Mouse (Mus musculus): ENCODE results near the gene Dgkb. TPM values are rescaled to one million over a fixed set of nuclear protein-coding genes. Genes with fewer than 3 reads are reported as not detected.

Dgkb gene
- total RNA-seq, 1 experiment from 2014 or later: not detected

DNA sequence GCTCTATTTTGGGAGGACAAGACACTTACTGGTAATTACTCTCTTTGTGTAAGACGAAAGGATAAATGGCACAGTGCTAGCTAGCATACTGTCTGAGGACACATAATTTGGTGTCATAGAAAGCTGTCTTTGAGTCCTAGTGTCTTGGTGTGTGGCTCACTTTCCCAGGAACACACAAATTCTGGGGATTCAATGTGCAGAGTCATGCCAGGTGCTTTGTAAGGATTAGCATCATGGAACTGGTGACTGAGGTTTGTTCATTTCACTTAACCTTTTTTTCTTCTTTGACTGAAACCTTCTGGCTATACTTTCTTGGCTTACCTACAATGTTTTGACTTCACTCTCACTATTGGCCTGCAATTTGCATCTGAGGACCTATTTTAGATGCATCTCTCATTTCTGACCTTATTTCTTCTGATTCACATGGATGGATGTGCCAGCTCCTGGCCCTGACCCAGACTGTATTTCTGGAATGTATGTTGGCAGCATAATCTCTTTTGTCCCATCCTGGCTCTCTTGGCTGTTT, 170.6 kb downstream of the Dgkb start:
- no peak for ATAC-seq (replicated peaks; ENCODE audit: low read depth, poor library complexity, severe bottlenecking)

DNA sequence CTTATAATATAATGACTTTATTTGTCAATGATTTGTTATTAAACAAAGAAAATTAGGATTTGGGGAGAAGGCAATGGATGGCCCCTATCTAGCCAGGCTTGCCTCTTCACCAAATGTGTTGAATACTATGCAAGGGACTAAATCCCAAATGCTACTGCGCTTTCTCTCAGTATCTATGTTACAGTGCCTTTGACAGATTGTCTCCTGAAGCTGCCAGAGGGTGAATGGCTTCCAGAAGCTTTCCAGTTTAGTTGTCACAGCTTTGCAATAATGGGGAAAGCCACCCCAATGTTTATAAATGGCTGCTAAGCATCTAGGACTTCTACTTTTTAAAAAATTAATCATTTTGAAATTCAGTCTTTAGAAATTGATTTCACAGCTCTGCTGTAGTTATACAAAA, 175.7 kb downstream of the Dgkb start:
- ATAC-seq (replicated peaks; ENCODE audit: low read depth, poor library complexity, severe bottlenecking): no peak

DNA sequence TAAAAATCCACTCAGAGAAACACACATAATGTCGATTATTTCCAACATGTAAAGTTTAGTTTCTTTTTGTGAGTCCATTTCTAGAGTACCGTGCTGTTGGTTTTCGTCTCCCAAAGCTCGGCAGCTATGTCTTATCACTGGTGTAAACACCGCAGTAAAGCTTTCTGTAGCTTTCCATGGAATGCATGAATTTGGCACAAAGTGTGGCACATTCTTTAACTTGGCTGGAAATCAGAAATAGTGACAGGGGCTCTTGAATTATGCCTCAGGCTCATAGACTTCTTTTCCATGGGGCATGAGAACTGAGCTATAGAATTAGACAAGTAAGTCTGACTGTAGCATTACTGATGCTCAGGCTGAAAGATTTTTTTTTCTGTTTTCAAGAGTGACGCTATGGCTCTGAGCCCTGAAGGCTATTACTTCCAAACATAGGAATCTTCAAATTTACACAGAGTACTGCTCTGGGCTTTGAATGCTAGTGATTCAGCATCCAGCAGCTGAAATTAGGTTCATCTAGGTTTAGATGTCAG, 179.0 kb downstream of the Dgkb start:
- no peak for ATAC-seq (replicated peaks; ENCODE audit: low read depth, poor library complexity, severe bottlenecking)

DNA sequence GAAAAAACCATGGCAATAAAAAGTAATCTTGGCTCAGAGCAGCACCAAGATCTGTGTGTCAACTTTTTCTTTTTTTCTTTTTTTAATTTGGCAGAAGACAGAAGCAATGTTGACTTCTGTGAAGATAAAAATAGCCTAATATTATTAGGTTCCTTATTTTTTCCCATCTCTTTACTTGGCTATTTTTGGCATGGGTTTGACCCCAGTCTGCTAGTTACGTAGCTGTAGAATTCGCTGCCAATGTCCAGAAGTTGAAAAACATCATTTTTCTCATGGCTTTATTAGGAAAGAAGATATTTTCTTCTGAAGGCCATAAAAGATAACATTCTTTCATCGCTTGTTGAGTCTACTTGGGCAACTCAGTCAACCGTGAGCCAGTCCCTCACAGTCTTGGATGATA, 200.1 kb downstream of the Dgkb start:
- no peak for ATAC-seq (replicated peaks; ENCODE audit: low read depth, poor library complexity, severe bottlenecking)

DNA sequence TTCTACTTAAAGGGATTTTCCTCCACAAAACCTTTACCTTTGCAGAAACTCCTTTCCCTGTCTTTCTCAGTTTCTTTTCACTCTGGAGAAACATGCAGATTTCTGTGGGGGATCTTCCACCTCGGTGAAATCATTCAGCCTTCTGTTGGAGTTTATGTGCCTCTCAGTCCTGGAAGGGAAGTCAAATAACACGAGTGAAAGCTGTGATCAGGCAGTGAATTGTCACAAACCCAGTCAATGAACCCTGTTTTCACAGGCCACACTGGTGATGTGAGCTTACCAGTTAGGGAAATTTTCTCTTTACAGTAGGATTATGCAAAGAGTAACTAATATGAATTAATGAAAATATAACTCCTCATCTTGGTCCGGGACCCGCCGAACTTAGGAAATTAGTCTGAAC, 229.7 kb downstream of the Dgkb start:
- no peak for ATAC-seq (replicated peaks; ENCODE audit: low read depth, poor library complexity, severe bottlenecking)

DNA sequence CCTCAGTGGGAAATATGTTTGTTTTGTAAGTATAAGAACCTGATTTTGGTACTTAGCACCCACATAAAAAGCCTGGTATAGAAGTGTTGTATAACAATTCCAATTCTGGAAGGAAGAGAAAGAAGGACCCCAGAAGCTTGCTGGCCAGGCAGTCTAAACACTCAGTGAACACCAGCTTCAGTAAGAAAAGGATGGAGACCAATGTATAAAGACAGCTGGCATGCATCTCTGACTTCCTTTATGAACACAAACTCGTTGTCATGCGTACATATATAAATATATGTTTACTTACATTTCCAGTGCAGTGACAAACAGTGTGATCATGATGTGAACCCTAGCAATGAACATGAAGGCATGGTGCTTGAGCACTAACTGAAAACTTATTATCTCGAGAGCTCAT, 270.7 kb downstream of the Dgkb start:
- ATAC-seq (replicated peaks; ENCODE audit: low read depth, poor library complexity, severe bottlenecking): no peak

DNA sequence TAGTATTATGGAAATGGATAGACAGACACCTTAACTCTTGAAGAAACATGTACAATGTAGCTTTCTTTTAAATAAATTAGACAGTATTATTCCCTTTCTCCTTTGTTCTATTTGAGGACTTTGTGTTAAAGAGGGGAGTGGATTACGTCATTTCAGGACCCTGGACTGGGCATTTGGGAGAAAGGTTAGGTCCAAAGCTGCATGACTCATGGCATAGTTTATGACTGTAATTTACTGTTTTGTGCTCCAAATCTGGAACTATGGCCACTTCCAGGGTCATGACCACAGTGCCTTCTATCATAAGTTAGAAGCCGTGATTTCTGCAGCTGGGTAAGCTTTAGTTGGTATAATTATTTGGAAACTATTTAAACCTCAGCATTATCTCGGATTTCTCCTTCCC, 294.4 kb downstream of the Dgkb start:
- no peak for ATAC-seq (replicated peaks; ENCODE audit: low read depth, poor library complexity, severe bottlenecking)

DNA sequence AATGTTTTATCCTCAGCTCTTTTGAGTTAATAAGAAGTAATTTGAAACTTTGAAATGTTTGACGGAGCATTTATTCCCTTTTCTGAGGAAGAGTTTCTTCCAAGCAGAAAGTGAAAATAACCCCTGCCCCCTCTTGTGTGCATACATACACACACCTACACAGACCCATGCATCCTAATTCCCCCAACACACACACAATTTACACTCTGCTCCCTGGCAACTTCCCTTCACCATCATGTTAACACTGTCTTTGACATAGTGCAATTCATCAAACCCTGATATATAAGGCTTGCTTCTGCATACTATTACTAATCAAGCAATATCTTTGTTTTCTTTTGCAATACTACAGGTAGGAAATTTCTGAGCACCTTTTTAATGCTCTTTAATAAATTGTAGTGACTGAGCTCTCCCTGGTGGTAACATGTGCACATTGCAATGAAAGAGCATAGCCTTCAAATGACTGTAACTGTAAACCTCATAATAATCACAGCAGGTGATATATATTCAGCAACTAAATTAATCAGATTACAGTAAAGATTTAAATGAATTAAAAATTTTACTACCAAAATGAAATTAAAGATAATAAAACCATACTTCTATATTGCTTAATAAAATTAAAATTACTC, 297.6 kb downstream of the Dgkb start:
- 0 out of 2 replicates have a peak, but pooled peaks have one; percentile 60 for ATAC-seq (replicated peaks; ENCODE audit: low read depth, poor library complexity, severe bottlenecking)

DNA sequence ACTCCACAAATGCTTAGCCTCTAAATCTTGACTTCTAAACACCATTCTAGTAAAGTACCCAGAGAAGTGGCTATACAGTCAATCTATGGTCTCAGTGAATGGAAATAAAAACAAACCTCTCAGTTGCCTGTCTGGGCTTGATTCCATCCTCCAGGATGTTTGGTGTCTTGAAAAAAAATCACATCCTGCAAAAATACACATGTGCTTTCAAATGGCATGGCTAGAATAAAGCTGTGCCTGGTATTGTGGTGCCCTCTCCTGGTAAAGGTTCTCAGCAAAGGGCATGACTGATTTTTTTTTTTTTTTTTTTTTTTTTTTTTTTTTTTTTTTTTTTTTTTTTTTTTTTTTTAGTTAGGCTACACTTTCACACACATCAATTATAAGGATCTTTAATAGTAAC, 306.0 kb downstream of the Dgkb start:
- ATAC-seq (replicated peaks; ENCODE audit: low read depth, poor library complexity, severe bottlenecking): no peak

DNA sequence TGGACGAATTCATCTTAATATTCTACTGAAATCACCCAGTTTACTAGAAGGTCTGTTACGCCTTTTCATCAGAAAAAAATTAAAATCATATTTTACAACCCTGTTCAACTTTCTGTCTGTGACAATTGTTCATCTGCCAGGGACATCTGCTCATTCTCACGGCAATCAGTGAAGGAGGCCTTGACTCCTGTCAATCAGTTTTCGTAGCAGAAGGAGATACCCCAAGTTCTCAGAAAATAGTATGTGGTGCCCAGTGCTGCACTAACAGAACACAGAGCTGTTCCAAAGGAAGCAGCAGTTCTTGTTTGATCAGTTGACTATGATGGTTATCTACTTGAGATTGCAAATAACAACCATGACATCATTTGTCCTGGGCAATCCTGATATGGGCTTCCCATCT, 307.8 kb downstream of the Dgkb start:
- no peak for ATAC-seq (replicated peaks; ENCODE audit: low read depth, poor library complexity, severe bottlenecking)

DNA sequence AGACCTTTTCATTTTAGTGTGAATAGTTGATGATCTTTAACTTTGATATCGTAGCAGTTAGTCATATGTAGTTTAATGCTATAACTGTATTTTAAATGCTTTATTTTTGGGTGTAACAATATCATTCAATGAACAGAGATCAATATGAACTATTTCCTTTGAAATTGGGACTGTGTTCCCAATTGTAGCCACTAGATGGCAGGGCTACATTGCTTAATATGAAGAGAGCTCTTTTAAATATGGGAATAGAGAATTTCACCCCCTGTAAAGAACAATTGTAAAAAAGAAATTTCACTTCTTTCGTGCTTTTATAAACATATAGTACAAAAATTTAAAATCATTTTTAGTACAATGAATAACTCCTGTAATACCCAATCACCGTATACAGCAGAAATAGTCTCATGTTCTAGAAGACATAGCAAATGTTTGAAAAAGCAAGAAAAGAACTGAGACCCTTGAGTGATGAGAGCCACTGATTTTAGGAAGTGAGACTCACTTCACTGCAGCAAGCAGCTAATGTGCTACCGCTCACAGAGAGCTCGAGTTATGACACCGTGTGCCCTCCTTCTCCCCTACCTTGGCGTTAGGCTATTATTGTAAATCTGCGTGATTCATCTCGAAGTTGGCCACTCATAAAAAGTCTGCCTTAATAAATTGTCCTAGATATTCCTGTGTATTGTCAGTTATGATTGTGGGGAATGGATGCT, 312.8 kb downstream of the Dgkb start:
- ATAC-seq (replicated peaks; ENCODE audit: low read depth, poor library complexity, severe bottlenecking): peak; percentile 71

DNA sequence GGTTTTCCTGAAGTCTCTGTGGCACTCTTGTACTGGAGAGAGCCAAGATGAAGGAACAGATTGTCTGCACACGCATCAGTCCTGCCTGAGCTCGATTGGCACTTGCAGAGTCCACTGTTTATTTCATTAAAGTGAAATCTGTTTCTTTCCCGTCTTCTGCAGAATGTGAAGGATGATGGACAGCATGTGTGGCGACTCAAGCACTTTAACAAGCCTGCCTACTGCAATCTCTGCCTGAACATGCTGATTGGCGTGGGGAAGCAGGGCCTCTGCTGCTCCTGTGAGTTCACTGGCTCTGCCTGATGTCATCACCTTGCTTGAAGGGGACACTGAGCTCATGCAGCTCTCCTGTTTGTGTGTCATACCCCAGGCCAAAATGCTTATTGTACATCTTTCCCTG, 318.9 kb downstream of the Dgkb start:
- no peak for ATAC-seq (replicated peaks; ENCODE audit: low read depth, poor library complexity, severe bottlenecking)

DNA sequence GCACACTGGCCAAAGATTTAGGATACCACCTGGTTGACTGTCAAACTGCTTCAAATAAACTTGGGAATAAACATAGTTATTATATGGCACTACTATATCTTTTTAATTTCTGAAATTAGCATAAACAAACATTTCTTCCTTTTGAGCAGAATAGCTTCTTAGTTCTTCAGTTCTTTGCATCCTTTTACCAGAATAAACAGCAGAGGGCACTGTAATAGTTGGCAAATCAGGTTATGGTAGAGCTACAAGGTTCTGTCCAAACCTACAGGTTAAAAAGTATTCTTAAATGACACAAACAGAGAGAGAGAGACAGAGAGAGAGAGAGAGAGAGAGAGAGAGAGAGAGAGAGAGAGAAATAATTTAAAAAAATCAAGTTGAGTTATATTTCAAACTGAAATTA, 322.5 kb downstream of the Dgkb start:
- ATAC-seq (replicated peaks; ENCODE audit: low read depth, poor library complexity, severe bottlenecking): no peak

DNA sequence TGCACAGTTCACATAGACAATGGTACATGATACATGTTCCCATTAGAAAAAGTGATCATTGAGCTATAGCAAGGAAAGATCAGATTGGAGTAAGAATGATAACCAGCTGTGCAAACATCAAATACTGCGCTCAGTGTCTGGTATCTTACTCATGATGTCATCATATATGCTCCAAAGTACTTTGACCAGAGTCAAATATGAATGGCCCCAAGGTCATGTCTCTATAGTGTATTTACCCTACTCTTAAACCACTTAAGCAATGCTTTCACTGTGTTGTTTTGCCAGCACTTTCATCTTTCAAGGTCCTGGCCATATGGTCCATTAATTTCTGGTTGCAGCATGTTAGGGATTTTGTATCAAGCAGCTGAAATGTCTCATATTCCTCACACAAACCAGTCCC, 415.1 kb downstream of the Dgkb start:
- no peak for ATAC-seq (replicated peaks; ENCODE audit: low read depth, poor library complexity, severe bottlenecking)

DNA sequence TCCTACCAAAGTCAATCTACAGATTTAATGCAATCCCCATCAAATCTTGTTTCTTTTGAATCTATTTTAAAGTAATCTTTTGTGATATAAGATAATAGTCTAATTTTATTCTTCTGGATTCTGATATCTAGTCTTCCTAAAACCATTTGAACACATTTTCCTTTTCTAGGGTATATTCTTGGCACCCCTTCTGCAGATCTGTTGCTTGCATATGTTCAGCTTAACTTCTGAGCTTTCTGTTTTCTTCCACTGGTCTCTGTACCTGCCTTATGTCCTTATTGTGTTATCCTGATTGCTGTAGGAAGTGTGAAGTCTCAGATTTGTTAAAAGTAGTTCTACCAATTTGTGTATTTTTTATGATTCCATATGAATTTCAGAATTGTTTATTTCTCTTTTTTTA, 451.3 kb downstream of the Dgkb start:
- ATAC-seq (replicated peaks; ENCODE audit: low read depth, poor library complexity, severe bottlenecking): no peak

DNA sequence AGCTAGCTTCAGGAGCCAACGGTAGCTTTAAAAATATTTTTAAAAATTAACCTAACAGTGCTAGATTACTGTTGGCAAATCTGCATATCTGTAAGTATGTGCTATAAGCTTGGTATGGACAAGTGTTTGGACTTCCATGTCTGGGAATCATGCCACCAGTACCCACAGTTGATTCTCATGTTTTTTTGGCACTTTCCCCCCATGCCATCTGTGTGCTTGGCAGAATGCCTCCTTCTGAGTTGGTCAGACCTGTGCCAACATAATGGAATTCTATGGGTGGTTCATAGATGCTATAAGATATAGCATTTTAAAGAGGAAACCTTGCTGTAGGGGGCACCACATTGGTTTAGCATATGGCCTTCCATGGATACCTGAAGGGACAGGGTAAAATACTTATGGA, 484.0 kb downstream of the Dgkb start:
- ATAC-seq (replicated peaks; ENCODE audit: low read depth, poor library complexity, severe bottlenecking): no peak

DNA sequence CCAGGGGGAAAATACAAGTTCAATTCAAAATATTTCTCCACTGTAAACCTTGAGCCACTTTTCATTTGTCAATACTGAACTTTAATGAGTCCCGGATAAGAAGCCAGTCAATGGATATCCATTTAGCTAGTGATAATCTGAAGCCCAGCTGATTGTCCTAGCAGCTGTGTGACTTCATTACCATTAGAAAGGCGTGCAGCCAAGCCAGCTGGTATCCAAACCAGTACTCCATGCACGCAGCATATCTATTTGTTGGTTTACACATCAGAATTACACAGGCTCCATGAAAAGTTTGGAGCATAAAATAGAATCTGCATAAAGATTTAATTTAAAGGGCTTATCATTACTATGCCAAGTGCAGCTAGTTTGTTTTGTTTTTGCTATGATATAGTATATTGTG, 486.3 kb downstream of the Dgkb start:
- ATAC-seq (replicated peaks; ENCODE audit: low read depth, poor library complexity, severe bottlenecking): no peak

DNA sequence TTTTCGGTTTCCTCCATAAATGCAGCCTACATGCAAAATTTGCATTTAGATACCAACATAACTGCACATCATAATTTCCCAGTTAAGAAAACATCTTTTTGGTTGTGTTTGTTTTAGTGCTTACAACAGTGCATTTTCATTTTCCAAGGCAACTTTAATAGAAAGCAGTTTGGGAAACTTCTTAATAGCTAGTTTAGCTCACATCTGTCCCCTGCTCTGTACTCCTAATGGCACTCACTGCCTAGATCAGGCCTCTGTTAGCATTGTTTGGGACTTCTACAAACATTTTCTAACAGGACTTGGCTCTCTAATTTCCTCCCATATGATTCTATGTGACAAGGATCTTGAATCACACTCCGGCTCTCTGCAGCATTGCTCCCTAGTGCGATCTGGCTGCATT, 486.7 kb downstream of the Dgkb start:
- ATAC-seq (replicated peaks; ENCODE audit: low read depth, poor library complexity, severe bottlenecking): no peak

DNA sequence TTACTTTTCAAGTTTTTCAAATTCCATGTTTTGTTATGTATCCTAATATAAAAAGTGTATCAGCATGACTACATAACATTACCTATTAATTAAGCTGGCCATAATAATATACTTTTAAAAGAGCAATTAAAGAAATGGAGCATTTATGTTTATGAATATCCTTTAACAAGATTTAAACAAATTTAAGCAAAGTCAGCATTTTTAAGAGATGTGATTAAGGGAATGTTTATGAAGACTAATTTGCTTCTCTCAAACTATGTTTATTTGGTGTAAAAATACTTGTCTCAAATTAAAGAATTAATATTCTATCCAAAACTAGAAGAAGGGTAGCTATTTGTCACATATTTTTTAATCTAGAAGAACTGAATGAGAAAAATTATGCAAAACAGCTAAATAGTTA, 492.4 kb downstream of the Dgkb start:
- ATAC-seq (replicated peaks; ENCODE audit: low read depth, poor library complexity, severe bottlenecking): no peak

DNA sequence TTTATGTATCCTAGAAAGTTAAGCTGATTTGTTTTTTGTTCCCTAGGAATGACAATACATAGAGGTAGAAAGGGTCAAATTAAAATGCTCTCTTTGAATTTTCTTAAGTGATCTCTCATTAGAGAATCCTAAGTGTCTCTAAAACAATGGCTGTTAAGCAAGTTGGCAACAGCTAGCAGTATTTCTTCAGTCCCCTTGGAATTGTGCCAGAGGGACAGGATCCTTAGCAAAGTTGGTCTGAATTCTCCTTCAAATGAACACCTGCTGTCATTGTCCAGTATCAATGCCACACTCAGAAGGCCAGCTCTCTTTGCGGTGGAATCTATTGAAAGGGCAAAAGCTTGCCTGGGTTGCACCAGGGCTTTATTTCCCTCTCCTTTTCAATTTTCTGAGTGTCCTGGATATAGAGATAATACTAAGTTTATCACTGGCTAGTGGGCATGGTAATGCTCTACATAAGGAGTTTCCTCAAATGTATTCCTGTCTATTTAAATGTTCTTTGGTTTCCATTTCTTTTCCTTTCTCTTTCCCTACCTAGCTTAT, 510.3 kb downstream of the Dgkb start:
- no peak for ATAC-seq (replicated peaks; ENCODE audit: low read depth, poor library complexity, severe bottlenecking)

DNA sequence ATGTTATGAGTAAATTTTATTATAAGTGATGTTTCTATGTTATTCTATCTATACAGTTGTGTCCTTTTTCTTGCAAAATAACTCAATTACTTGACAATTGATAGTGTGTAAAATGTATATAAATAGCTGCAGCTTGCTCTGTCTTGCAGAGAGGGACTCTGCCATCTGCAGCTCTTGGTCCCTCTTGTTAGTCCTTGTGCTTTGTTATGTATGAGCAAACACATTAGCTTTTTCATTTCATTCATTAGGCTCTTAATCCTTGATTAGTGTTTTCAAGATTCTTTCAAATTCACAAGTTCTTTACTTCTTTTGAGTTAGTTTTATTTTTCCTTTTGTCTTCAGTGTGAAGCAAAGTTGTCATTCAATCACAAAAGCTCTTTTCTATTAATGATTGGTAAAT, 511.3 kb downstream of the Dgkb start:
- no peak for ATAC-seq (replicated peaks; ENCODE audit: low read depth, poor library complexity, severe bottlenecking)

All from common myeloid progenitor, adult 5-6 weeks (primary cell).